Mouse (Mus musculus): Measurements from ENCODE around the gene Ltf.

GRCm38 (mm10) chr9:111047266-111047665, 28.2 kb downstream of the Ltf start:
- TF ChIP-seq CTCF (IDR thresholded peaks at IDR 0.05; ENCODE audit: low read depth) = no peak
- no peak for TF ChIP-seq EP300 (IDR thresholded peaks at IDR 0.05; ENCODE audit: low read depth)
